Mouse (Mus musculus) heart, adult 9 months (tissue): Measurements from ENCODE around the gene Ska2.

Source experiments
- DNase-seq, 2 experiments: peaks; one replicate each; pipeline ENCODE4 v3.0.0; 2022; ENCODE audit warnings: low spot score in 2 of 2

Gene Ska2

GRCm38 (mm10) chr11:87173625-87174024 is 64.6 kb downstream of the Ska2 start:
- no peak for DNase-seq
